Mouse (Mus musculus) liver, adult 2 months (tissue): ENCODE data around the gene Terf2ip. TPM values are rescaled to one million over a fixed set of nuclear protein-coding genes. Genes with fewer than 3 reads are reported as not detected.

Experiments
- DNase-seq: peaks from one replicate; pipeline ENCODE4 v3.0.0-alpha.2; 2011; ENCODE audit warnings: low read depth, low spot score; ENCODE audit errors: extremely low read depth
- H3K27ac ChIP-seq: fragments of 200-500 bp; replicated peaks from 2 replicates; pipeline ENCODE4 v1.5.1; 2012; ENCODE audit warnings: low read depth, mild to moderate bottlenecking, control low read depth, inconsistent platforms, low read length; ENCODE audit not compliant: insufficient read depth
- H3K27me3 ChIP-seq: fragments of 200-500 bp; 2 replicates; pipeline ENCODE4 v1.6.1; 2012; ENCODE audit warnings: mild to moderate bottlenecking, moderate library complexity, low read length, inconsistent platforms; ENCODE audit not compliant: control insufficient read depth, insufficient read depth
- H3K36me3 ChIP-seq: fragments of 200-500 bp; 2 replicates; pipeline ENCODE4 v1.6.1; 2012; ENCODE audit warnings: low read length, inconsistent platforms; ENCODE audit not compliant: control insufficient read depth, insufficient read depth
- H3K4me1 ChIP-seq: fragments of 200-500 bp; 2 replicates; pipeline ENCODE4 v1.6.1; 2011; ENCODE audit warnings: low read length; ENCODE audit not compliant: control insufficient read depth, insufficient read depth
- H3K4me3 ChIP-seq: fragments of 200-500 bp; 2 replicates; pipeline ENCODE4 v1.5.1; 2011; ENCODE audit warnings: low read depth, mild to moderate bottlenecking, control low read depth, low read length, moderate library complexity; ENCODE audit not compliant: insufficient read depth
- H3K79me2 ChIP-seq: fragments of 200-500 bp; 2 replicates; pipeline ENCODE4 v1.6.1; 2012; ENCODE audit warnings: inconsistent platforms, mild to moderate bottlenecking, low read length, moderate library complexity; ENCODE audit not compliant: control insufficient read depth, insufficient read depth
- H3K9ac ChIP-seq: fragments of 200-500 bp; 2 replicates; pipeline ENCODE4 v1.6.1; 2012; ENCODE audit warnings: low read depth, mild to moderate bottlenecking, control low read depth, inconsistent platforms, low read length
- CTCF ChIP-seq: fragments of 200-500 bp; IDR thresholded peaks from 2 replicates; pipeline ENCODE4 v1.5.1; 2011; ENCODE audit warnings: low read depth, low read length, control low read depth
- POLR2A ChIP-seq: fragments of 200-500 bp; IDR thresholded peaks from 2 replicates; pipeline ENCODE4 v1.6.1; 2011; ENCODE audit warnings: low read length, control low read depth; ENCODE audit not compliant: insufficient read depth; ENCODE audit errors: extremely low read depth
- WGBS: fragments of 180-500 bp; shearing (Covaris S2); methylation state at CpG from one replicate; pipeline ENCODE4 v1.1.7; 2018; 5-methylcytosine and 5-hydroxymethylcytosine counted together
- polyA plus RNA-seq: library from polyadenylated mRNA; depleted of rRNA; stranded (reverse); fragments of >200 nt; gene quantifications from 2 replicates; pipeline ENCODE4 v1.2.3, GENCODE M21; 2012
- total RNA-seq: library from RNA; depleted of rRNA; stranded (reverse); fragments of >200 nt; gene quantifications from 2 replicates; pipeline ENCODE4 v1.2.3, GENCODE M21; 2014

The Terf2ip gene
- total and polyA plus RNA-seq, 2 experiments: 4.9 to 5.7 TPM

GRCm38 (mm10) chr8:111967246-111967870 is 43.8 kb upstream of the Terf2ip start:
- Histone ChIP-seq H3K27me3 (no peaks in the 10 kb centered on the region), H3K36me3 (no peaks in the 10 kb centered on the region), H3K4me1 (no peaks in the 10 kb centered on the region), H3K27ac (no peak overlapping the region), H3K79me2 (no peaks in the 10 kb centered on the region), H3K4me3 (no peak overlapping the region), H3K9ac (no peak overlapping the region)
- WGBS: 86% methylated on average over 5 of the region's 5 CpGs
- TF ChIP-seq CTCF (no peak), POLR2A (no peak)
- DNase-seq: no peak

GRCm38 (mm10) chr8:111968541-111968940 is 42.7 kb upstream of the Terf2ip start:
- 91% methylated on average over 10 of the region's 10 CpGs for whole genome bisulfite sequencing
- no peak for DNase-seq
- no peaks in the 10 kb centered on the region for H3K27me3 ChIP-seq
- TF ChIP-seq CTCF: no peak
- TF ChIP-seq POLR2A: no peak
- H3K27ac ChIP-seq: no peak overlapping the region
- no peaks in the 10 kb centered on the region for H3K79me2 ChIP-seq
- H3K4me3 ChIP-seq: no peak overlapping the region
- no peaks in the 10 kb centered on the region for H3K4me1 ChIP-seq
- no peaks in the 10 kb centered on the region for H3K36me3 ChIP-seq
- no peak overlapping the region for H3K9ac ChIP-seq

DNA sequence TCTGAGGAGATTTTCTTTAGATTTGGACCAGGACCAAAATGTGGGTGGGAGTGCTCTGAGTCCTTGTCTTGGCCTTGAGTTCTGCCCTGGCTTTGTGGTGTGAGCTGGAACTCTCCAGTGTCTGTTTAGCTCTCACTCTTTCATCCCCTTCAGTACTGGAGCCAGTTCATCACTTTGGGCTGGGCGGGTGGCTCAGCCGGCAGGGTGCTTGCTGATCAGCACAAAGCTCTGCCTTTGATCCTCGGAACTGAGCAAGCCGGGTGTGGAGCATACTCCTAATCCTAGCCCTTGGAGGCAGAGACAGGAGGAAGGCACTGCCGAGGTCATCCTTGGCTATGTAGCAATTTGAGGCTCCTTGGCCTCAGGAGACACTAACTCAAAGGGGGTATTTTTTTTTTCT is 42.2 kb upstream of the Terf2ip start:
- no peak for TF ChIP-seq POLR2A
- no peak for TF ChIP-seq CTCF
- DNase-seq: no peak
- Histone ChIP-seq H3K9ac (no peak overlapping the region), H3K27ac (no peak overlapping the region), H3K79me2 (no peaks in the 10 kb centered on the region), H3K4me3 (no peak overlapping the region), H3K4me1 (no peaks in the 10 kb centered on the region), H3K36me3 (no peaks in the 10 kb centered on the region), H3K27me3 (no peaks in the 10 kb centered on the region)
- 78% methylated on average over 5 of the region's 5 CpGs for WGBS

GRCm38 (mm10) chr8:111974138-111974537 is 37.1 kb upstream of the Terf2ip start:
- Histone ChIP-seq H3K79me2 (no peaks in the 10 kb centered on the region), H3K4me1 (peaks cover 4% of the 10 kb centered on the region), H3K27me3 (no peaks in the 10 kb centered on the region), H3K27ac (no peak overlapping the region), H3K9ac (no peak overlapping the region), H3K4me3 (no peak overlapping the region), H3K36me3 (no peaks in the 10 kb centered on the region)
- TF ChIP-seq POLR2A: no peak
- TF ChIP-seq CTCF: no peak
- DNase-seq: no peak
- 97% methylated on average over 12 of the region's 12 CpGs for WGBS

DNA sequence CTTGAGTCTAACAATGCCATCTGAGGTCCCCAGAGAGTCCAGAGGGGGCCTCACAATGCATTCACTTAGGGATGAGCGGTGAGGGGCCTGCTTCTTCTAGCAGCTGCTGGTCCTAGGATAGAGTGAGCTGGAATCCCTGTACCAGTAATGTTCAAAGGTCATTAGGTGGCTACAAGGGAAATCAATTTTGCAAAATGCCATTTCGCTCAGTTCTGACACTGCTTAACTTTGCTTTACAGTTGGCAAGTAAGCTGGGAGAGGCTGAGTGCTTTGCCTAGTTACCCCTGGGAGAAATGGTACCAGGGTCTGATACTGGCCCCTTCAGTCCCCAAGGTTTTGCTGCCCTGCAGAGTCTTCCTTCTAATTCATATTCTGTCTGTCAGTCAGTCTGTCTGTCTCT is 35.5 kb upstream of the Terf2ip start:
- no peak for TF ChIP-seq POLR2A
- no peak for TF ChIP-seq CTCF
- Histone ChIP-seq H3K27ac (0 out of 2 replicates have a peak overlapping the region, but pooled peaks have one; percentile 37), H3K9ac (no peak overlapping the region), H3K4me3 (no peak overlapping the region), H3K4me1 (peaks cover 4% of the 10 kb centered on the region), H3K79me2 (no peaks in the 10 kb centered on the region), H3K36me3 (no peaks in the 10 kb centered on the region; the same call in 1 of the 2 replicates), H3K27me3 (no peaks in the 10 kb centered on the region)
- DNase-seq: peak; percentile 58
- WGBS: 37% methylated on average over 2 of the region's 2 CpGs

- Histone ChIP-seq H3K36me3 (no peaks in the 10 kb centered on the region; the same call in 1 of the 2 replicates), H3K27me3 (no peaks in the 10 kb centered on the region), H3K79me2 (no peaks in the 10 kb centered on the region), H3K27ac (peak overlapping the region; percentile 37), H3K4me1 (peaks cover 4% of the 10 kb centered on the region), H3K9ac (no peak overlapping the region), H3K4me3 (no peak overlapping the region)
- WGBS: 75% methylated on average over 2 of the region's 2 CpGs
- peak; percentile 48 for DNase-seq
- TF ChIP-seq CTCF: no peak
- TF ChIP-seq POLR2A: no peak
Observed at GRCm38 (mm10) chr8:111976326-111976725, 34.9 kb upstream of the Terf2ip start.
